Mouse (Mus musculus) CH12.LX (cell line): ENCODE results near the gene Entpd1.

Experiments
- CTCF ChIP-seq, 2 experiments: IDR thresholded peaks in 1 of 2; conservative IDR thresholded peaks in 1 of 2; 2 replicates each; pipeline ENCODE4 v1.5.1; 2011 to 2012; ENCODE audit warnings: low read depth in 2 of 2, low read length in 2 of 2, improper control_type of control experiment in 1 of 2, inconsistent platforms in 1 of 2, mild to moderate bottlenecking in 1 of 2, moderate library complexity in 1 of 2
- IRF4 ChIP-seq: IDR thresholded peaks from 2 replicates; pipeline ENCODE4 v1.6.1; 2014; ENCODE audit warnings: low read depth, mild to moderate bottlenecking, inconsistent platforms, low read length, improper control_type of control experiment
- JUND ChIP-seq: conservative IDR thresholded peaks from 2 replicates; pipeline ENCODE4 v1.6.1; 2011; ENCODE audit warnings: low read depth, low read length, improper control_type of control experiment
- KAT2A ChIP-seq: IDR thresholded peaks from 2 replicates; pipeline ENCODE4 v1.6.1; 2012; ENCODE audit warnings: low read length, improper control_type of control experiment, inconsistent platforms; ENCODE audit not compliant: insufficient replicate concordance
- POLR2A ChIP-seq: IDR thresholded peaks from 2 replicates; pipeline ENCODE4 v1.6.1; 2011; ENCODE audit warnings: low read depth, mild to moderate bottlenecking, improper control_type of control experiment, low read length
- TCF12 ChIP-seq: IDR thresholded peaks from 2 replicates; pipeline ENCODE4 v1.6.1; 2014; ENCODE audit warnings: low read depth, mild to moderate bottlenecking, inconsistent platforms, low read length, improper control_type of control experiment
- ZNF384 ChIP-seq: IDR thresholded peaks from 2 replicates; pipeline ENCODE4 v1.6.1; 2012; ENCODE audit warnings: low read depth, low read length, improper control_type of control experiment, inconsistent platforms

GRCm38 (mm10) chr19:40722137-40723038, 110.2 kb downstream of the Entpd1 start:
- TF ChIP-seq ZNF384 (no peak), CTCF (conservative IDR thresholded peaks at IDR 0.05 in 1 of 2, IDR thresholded peaks at IDR 0.05 in 1 of 2; ENCODE audit: low read depth in 2 of 2, low read length in 2 of 2) (peak; percentile 58 to 97), IRF4 (no peak), POLR2A (no peak), KAT2A (no peak), TCF12 (no peak), JUND (peak; percentile 46; the same call in 1 of the 2 replicates)
